Mouse (Mus musculus) Muller cell, postnatal 12 days (primary cell): ENCODE results near the gene Arhgap21.
A peak's percentile ranks its signal among the peaks of the same experiment; 100 is the strongest.
"Not testable (repeated sequence)": the region's sequence is repeated elsewhere in the genome, so short reads cannot be mapped to it uniquely, and the experiment has no call there.

Experiments
- DNase-seq: peaks from one replicate; pipeline ENCODE4 v3.0.0-alpha.2; 2015; ENCODE audit errors: inconsistent ontology term

Gene Arhgap21

GRCm38 (mm10) chr2:20941105-20941504 lies 27.6 kb downstream of the Arhgap21 start:
- no peak for DNase-seq

- peak; percentile 51 for DNase-seq
Observed at GRCm38 (mm10) chr2:20939367-20939766, 29.3 kb downstream of the Arhgap21 start.

GRCm38 (mm10) chr2:20936609-20937221 lies 32.0 kb downstream of the Arhgap21 start:
- peak; percentile 51 for DNase-seq

- no peak for DNase-seq
Observed at GRCm38 (mm10) chr2:20934406-20934805, 34.3 kb downstream of the Arhgap21 start.

GRCm38 (mm10) chr2:20932748-20933313 lies 35.9 kb downstream of the Arhgap21 start:
- no peak for DNase-seq

- DNase-seq: not testable (repeated sequence)
Observed at GRCm38 (mm10) chr2:20931761-20932160, 36.9 kb downstream of the Arhgap21 start.

GRCm38 (mm10) chr2:20928454-20928853 lies 40.2 kb downstream of the Arhgap21 start:
- DNase-seq: no peak

GRCm38 (mm10) chr2:20924938-20925337 lies 43.7 kb downstream of the Arhgap21 start:
- peak; percentile 73 for DNase-seq

GRCm38 (mm10) chr2:20922366-20922765 lies 46.3 kb downstream of the Arhgap21 start:
- peak; percentile 54 for DNase-seq

GRCm38 (mm10) chr2:20921558-20921957 lies 47.1 kb downstream of the Arhgap21 start:
- no peak for DNase-seq

- no peak for DNase-seq
Observed at GRCm38 (mm10) chr2:20921021-20921420, 47.7 kb downstream of the Arhgap21 start.

- no peak for DNase-seq
Observed at GRCm38 (mm10) chr2:20914531-20915320, 54.0 kb downstream of the Arhgap21 start.

- no peak for DNase-seq
Observed at GRCm38 (mm10) chr2:20913019-20913415, 55.7 kb downstream of the Arhgap21 start.

- no peak for DNase-seq
Observed at GRCm38 (mm10) chr2:20912348-20913018, 56.2 kb downstream of the Arhgap21 start.

GRCm38 (mm10) chr2:20910446-20910845 lies 58.2 kb downstream of the Arhgap21 start:
- DNase-seq: no peak

GRCm38 (mm10) chr2:20909404-20909803 lies 59.3 kb downstream of the Arhgap21 start:
- no peak for DNase-seq

- no peak for DNase-seq
Observed at GRCm38 (mm10) chr2:20907291-20907690, 61.4 kb downstream of the Arhgap21 start.

- no peak for DNase-seq
Observed at GRCm38 (mm10) chr2:20905411-20905810, 63.3 kb downstream of the Arhgap21 start.

- peak; percentile 85 for DNase-seq
Observed at GRCm38 (mm10) chr2:20902981-20903645, 65.6 kb downstream of the Arhgap21 start.

GRCm38 (mm10) chr2:20901916-20902315 lies 66.8 kb downstream of the Arhgap21 start:
- DNase-seq: no peak

- DNase-seq: no peak
Observed at GRCm38 (mm10) chr2:20899301-20899700, 69.4 kb downstream of the Arhgap21 start.

GRCm38 (mm10) chr2:20898684-20899083 lies 70.0 kb downstream of the Arhgap21 start:
- DNase-seq: peak; percentile 78
